Mouse (Mus musculus) olfactory bulb, adult 2 months (tissue): ENCODE measurements at regions not wholly inside any gene's neighbourhood (a gene's known extent, or its start where the extent isn't known, plus 50 kb on each side); places are given as distances from the start of the nearest gene placed in this dataset.

Source experiments
- H3K27ac ChIP-seq: fragments of 200-500 bp; 2 replicates; pipeline ENCODE4 v1.5.1; 2012; ENCODE audit warnings: low read depth, low read length; ENCODE audit not compliant: insufficient read depth
- H3K4me1 ChIP-seq: fragments of 200-500 bp; 2 replicates; pipeline ENCODE4 v1.6.1; 2012; ENCODE audit warnings: low read length; ENCODE audit not compliant: control insufficient read depth, insufficient read depth
- H3K4me3 ChIP-seq: fragments of 200-500 bp; 2 replicates; pipeline ENCODE4 v1.5.1; 2012; ENCODE audit warnings: mild to moderate bottlenecking, low read depth, low read length, moderate library complexity; ENCODE audit not compliant: insufficient read depth
- CTCF ChIP-seq: fragments of 200-500 bp; IDR thresholded peaks from 2 replicates; pipeline ENCODE4 v1.5.1; 2012; ENCODE audit warnings: low read depth, mild to moderate bottlenecking, low read length, moderate library complexity; ENCODE audit not compliant: insufficient read depth
- POLR2A ChIP-seq: fragments of 200-500 bp; IDR thresholded peaks from 2 replicates; pipeline ENCODE4 v1.6.1; 2012; ENCODE audit warnings: mild to moderate bottlenecking, low read depth, low read length, moderate library complexity; ENCODE audit not compliant: insufficient read depth
- WGBS: fragments of 180-500 bp; shearing (Covaris S2); methylation state at CpG from one replicate; pipeline ENCODE4 v1.1.7; 2018; 5-methylcytosine and 5-hydroxymethylcytosine counted together

GRCm38 (mm10) chr12:105898580-105899293 lies 111.3 kb upstream of the Vrk1 start:
- no peak overlapping the region for H3K4me3 ChIP-seq
- no peak overlapping the region for H3K27ac ChIP-seq
- 30% methylated on average over 12 of the region's 12 CpGs for WGBS
- TF ChIP-seq CTCF (no peak), POLR2A (no peak)
- H3K4me1 ChIP-seq: peaks cover 16% of the 10 kb centered on the region

GRCm38 (mm10) chr12:105899294-105899909 lies 110.6 kb upstream of the Vrk1 start:
- H3K4me1 ChIP-seq: peaks cover 19% of the 10 kb centered on the region
- TF ChIP-seq POLR2A: no peak
- TF ChIP-seq CTCF: no peak

GRCm38 (mm10) chr12:105900479-105900878 lies 109.5 kb upstream of the Vrk1 start:
- no peak overlapping the region for H3K27ac ChIP-seq
- TF ChIP-seq POLR2A: no peak
- no peak for TF ChIP-seq CTCF
- WGBS: 88% methylated on average over 6 of the region's 6 CpGs
- H3K4me1 ChIP-seq: peaks cover 29% of the 10 kb centered on the region
- H3K4me3 ChIP-seq: no peak overlapping the region

More at GRCm38 (mm10) chr12:105899294-105899909, 110.6 kb upstream of the Vrk1 start:
- Histone ChIP-seq H3K4me3 (no peak overlapping the region), H3K27ac (no peak overlapping the region)
- 27% methylated on average over 9 of the region's 9 CpGs for WGBS

- Histone ChIP-seq H3K27ac (no peak overlapping the region), H3K4me1 (peaks cover 43% of the 10 kb centered on the region), H3K4me3 (no peak overlapping the region)
- no peak for TF ChIP-seq CTCF
- no peak for TF ChIP-seq POLR2A
- WGBS: 59% methylated on average over 8 of the region's 8 CpGs
Observed at GRCm38 (mm10) chr12:105903072-105903471, 107.0 kb upstream of the Vrk1 start.

GRCm38 (mm10) chr12:105906584-105906983 lies 103.4 kb upstream of the Vrk1 start:
- TF ChIP-seq CTCF (no peak), POLR2A (no peak)
- Histone ChIP-seq H3K27ac (no peak overlapping the region), H3K4me1 (peaks cover 50% of the 10 kb centered on the region), H3K4me3 (no peak overlapping the region)
- WGBS: 40% methylated on average over 7 of the region's 7 CpGs

- H3K4me3 ChIP-seq: no peak overlapping the region
- TF ChIP-seq POLR2A (no peak), CTCF (no peak)
- H3K27ac ChIP-seq: 0 out of 2 replicates have a peak overlapping the region, but pooled peaks have one; percentile 23
- peaks cover 56% of the 10 kb centered on the region for H3K4me1 ChIP-seq
- WGBS: 45% methylated on average over 13 of the region's 13 CpGs
Observed at GRCm38 (mm10) chr12:105907851-105908620, 102.0 kb upstream of the Vrk1 start.

GRCm38 (mm10) chr12:105911556-105911955 lies 98.5 kb upstream of the Vrk1 start:
- Histone ChIP-seq H3K4me1 (peaks cover 31% of the 10 kb centered on the region), H3K4me3 (no peak overlapping the region), H3K27ac (peak overlapping the region; percentile 63)
- TF ChIP-seq CTCF (no peak), POLR2A (no peak)
- WGBS: 24% methylated on average over 9 of the region's 9 CpGs

GRCm38 (mm10) chr12:105917388-105917963 lies 92.6 kb upstream of the Vrk1 start:
- Histone ChIP-seq H3K27ac (peak overlapping the region; percentile 45; the same call in 1 of the 2 replicates), H3K4me3 (no peak overlapping the region), H3K4me1 (peaks cover 17% of the 10 kb centered on the region)
- TF ChIP-seq POLR2A (no peak), CTCF (no peak)
- WGBS: 36% methylated on average over 10 of the region's 10 CpGs

- TF ChIP-seq CTCF (no peak), POLR2A (no peak)
- H3K4me1 ChIP-seq: peaks cover 11% of the 10 kb centered on the region
- no peak overlapping the region for H3K27ac ChIP-seq
- H3K4me3 ChIP-seq: no peak overlapping the region
- 91% methylated on average over 12 of the region's 12 CpGs for WGBS
Observed at GRCm38 (mm10) chr12:105918775-105919174, 91.3 kb upstream of the Vrk1 start.

- TF ChIP-seq CTCF: no peak
- no peak for TF ChIP-seq POLR2A
- WGBS: 96% methylated on average over 7 of the region's 7 CpGs
- H3K4me3 ChIP-seq: no peak overlapping the region
- no peak overlapping the region for H3K27ac ChIP-seq
- peaks cover 13% of the 10 kb centered on the region for H3K4me1 ChIP-seq
Observed at GRCm38 (mm10) chr12:105927210-105927609, 82.8 kb upstream of the Vrk1 start.
